Mouse (Mus musculus) liver, adult 2 months (tissue): ENCODE results near the gene Ankrd13d.

Experiments
- CTCF ChIP-seq: fragments of 200-500 bp; IDR thresholded peaks from 2 replicates; pipeline ENCODE4 v1.5.1; 2011; ENCODE audit warnings: low read depth, low read length, control low read depth
- POLR2A ChIP-seq: fragments of 200-500 bp; IDR thresholded peaks from 2 replicates; pipeline ENCODE4 v1.6.1; 2011; ENCODE audit warnings: low read length, control low read depth; ENCODE audit not compliant: insufficient read depth; ENCODE audit errors: extremely low read depth

- TF ChIP-seq CTCF: no peak
- TF ChIP-seq POLR2A: no peak
Measured at GRCm38 (mm10) chr19:4321622-4322021, 38.7 kb upstream of the Ankrd13d start.
